Mouse (Mus musculus): ENCODE measurements at regions not wholly inside any gene's neighbourhood (a gene's known extent, or its start where the extent isn't known, plus 50 kb on each side); places are given as distances from the start of the nearest gene placed in this dataset.

GRCm38 (mm10) chr16:77392205-77392604 lies 209.7 kb downstream of the Gm11146 start:
- no peak for TF ChIP-seq POLR2A (IDR thresholded peaks at IDR 0.05; ENCODE audit: borderline replicate concordance, extremely low read depth, low read depth, low read length)
- no peak for TF ChIP-seq CTCF (IDR thresholded peaks at IDR 0.05; ENCODE audit: insufficient read depth, low read length)

Data from lung, adult 2 months (tissue).